Mouse (Mus musculus): ENCODE measurements around the gene Cd3eap.
A peak's percentile ranks its signal among the peaks of the same experiment; 100 is the strongest.

Gene Cd3eap

DNA sequence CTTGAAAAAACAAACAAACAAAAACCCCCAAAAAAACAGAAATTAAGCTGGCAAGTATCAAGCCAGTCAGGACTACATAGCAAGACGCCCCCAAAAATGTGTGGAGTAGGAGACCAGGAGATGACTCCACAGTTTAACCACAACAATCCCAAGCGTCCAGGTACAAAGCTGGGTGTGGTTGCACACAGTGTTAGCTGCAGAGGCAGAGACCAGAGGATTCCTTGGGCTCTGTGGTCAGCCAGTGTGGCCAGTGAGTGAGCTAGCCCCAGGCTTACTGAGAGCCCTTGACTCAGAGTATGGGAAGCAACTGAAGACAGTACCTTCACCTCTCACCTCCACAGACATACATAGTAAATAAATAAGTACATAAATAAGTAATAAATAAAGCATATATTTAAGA is 27.4 kb downstream of the Cd3eap start:
- DNase-seq (ENCODE audit: low spot score), result no peak

DNA sequence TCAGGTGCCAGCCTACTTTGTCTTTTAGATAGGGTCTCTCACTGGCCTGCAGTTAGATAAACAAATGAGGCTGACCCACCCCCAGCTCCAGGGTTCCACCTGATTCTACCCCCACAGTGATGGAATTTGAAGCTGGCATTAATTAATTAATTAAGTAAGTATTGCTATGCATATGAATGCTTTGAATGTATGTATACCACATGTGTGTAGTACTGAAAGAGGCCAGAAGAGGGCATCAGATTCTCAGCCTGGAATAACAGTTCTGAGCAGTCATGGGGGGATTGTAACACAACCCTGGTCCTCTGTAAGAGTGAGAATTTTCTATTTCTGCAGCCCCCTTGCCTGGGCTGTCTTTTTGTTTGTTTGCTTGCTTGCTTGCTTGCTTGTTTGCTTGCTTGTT is 30.9 kb downstream of the Cd3eap start:
- DNase-seq (ENCODE audit: low spot score), result no peak

DNA sequence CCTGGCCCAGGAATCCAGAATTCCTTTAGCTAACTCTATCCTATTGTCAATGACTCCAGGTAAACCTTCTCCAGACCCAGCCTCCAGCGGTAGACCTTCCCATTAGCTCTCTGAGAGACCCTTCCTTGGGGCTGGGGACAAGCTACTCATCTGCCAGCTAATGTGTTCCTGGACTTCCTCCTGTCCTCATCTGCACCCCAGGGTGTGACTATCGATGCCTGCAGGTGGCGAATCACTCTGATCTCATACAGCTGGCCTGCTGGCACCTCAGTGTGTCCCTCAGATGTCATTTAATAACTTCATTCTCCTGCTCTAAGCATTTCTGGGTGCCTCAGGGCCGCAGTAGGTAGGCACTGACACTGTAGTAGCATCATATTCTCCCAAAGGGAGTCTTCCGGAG is 31.5 kb downstream of the Cd3eap start:
- no peak for DNase-seq (ENCODE audit: low spot score)

GRCm38 (mm10) chr7:19327128-19327527 is 32.2 kb downstream of the Cd3eap start:
- DNase-seq (ENCODE audit: low spot score), result peak; percentile 73

- DNase-seq (ENCODE audit: low spot score), result peak; percentile 84
Measured at GRCm38 (mm10) chr7:19326359-19326758, 32.9 kb downstream of the Cd3eap start.

GRCm38 (mm10) chr7:19325262-19326199 is 33.8 kb downstream of the Cd3eap start:
- no peak for DNase-seq (ENCODE audit: low spot score)

GRCm38 (mm10) chr7:19324221-19324620 is 35.1 kb downstream of the Cd3eap start:
- DNase-seq (ENCODE audit: low spot score), result no peak

GRCm38 (mm10) chr7:19322489-19322888 is 36.8 kb downstream of the Cd3eap start:
- DNase-seq (ENCODE audit: low spot score), result no peak

DNA sequence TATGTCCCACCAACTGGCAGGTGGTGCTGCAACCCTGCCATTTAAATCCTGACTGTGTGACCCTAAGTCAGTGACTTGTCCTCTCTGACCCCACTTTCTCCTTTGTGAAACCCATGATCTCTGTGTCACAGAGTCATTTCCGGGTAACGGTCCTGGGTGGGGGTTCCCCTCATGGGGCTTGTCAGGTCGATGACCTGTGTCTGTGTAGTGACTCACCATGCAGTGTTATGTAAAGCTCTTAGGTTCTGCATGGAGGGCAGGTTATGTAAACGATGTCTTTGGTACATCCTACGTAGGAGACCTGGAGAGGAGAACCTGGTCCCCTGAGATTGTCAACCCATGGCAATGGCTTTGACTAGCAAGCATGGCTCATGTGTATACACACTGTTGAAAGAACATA is 37.8 kb downstream of the Cd3eap start:
- DNase-seq (ENCODE audit: low spot score), result no peak

DNA sequence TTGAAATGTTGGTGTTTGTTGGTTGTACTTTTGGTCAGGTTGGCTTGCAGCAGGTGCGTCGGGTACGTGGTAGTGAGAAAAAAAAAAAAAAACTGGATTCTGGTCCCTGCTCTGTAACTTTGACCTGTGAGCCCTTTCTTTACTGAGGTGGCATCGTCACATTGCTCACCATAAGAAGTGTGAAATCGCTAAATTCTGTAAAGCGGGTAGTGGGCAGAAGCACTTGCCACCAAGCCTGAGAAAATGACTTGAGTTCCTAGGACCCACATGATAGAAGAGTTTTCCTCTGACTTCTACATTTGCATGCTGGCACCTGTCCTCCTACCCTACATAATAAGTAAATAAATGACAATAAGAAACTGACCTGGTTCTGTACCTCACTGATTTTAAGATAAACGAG is 38.6 kb downstream of the Cd3eap start:
- DNase-seq (ENCODE audit: low spot score), result no peak

- peak; percentile 95 for DNase-seq (ENCODE audit: low spot score)
Measured at GRCm38 (mm10) chr7:19319906-19320305, 39.4 kb downstream of the Cd3eap start.

- DNase-seq (ENCODE audit: low spot score), result no peak
Measured at GRCm38 (mm10) chr7:19319458-19319857, 39.8 kb downstream of the Cd3eap start.

DNA sequence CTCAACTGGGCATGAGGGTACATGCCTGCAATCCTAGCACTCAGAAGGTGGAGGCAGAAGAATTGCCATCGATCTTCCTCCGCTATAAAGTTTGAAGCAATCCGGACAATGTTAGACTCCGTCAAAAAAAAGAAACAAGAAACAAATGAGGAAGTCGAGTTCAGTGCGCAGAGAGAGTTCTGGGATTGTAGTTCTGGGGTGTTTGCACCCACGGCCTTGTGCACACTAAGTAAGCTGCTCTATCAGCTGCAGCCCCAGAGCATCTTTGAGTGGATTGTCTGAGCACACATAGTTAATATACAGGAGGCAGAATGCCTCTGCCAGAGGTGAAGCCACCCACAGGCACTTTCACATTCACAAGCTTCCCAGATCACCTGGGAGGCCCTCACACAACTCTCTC is 40.6 kb downstream of the Cd3eap start:
- no peak for DNase-seq (ENCODE audit: low spot score)

- no peak for DNase-seq (ENCODE audit: low spot score)
Measured at GRCm38 (mm10) chr7:19318201-19318600, 41.1 kb downstream of the Cd3eap start.

GRCm38 (mm10) chr7:19316451-19317161 is 42.7 kb downstream of the Cd3eap start:
- no peak for DNase-seq (ENCODE audit: low spot score)

DNA sequence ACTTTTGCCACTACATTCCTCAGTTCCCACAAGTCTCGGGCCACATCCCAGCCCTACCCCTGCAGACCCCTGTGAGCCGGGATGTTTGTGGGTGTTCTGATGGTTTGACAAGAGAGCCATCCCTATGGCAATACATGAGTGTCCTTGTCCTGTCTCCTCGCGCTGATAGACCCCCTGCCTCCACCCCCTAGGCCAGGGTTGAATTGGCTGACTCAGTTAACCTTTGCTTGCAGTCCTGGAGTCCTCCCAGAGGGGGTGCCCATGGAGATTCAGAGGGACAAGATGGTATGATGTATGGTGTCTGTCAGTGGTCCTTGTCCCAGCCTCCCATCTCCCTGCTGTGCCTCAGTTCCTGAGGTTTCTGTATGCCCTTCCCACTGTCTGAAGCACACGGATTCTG is 45.2 kb downstream of the Cd3eap start:
- DNase-seq (ENCODE audit: low spot score), result no peak

- no peak for DNase-seq (ENCODE audit: low spot score)
Measured at GRCm38 (mm10) chr7:19311991-19312390, 47.3 kb downstream of the Cd3eap start.

DNA sequence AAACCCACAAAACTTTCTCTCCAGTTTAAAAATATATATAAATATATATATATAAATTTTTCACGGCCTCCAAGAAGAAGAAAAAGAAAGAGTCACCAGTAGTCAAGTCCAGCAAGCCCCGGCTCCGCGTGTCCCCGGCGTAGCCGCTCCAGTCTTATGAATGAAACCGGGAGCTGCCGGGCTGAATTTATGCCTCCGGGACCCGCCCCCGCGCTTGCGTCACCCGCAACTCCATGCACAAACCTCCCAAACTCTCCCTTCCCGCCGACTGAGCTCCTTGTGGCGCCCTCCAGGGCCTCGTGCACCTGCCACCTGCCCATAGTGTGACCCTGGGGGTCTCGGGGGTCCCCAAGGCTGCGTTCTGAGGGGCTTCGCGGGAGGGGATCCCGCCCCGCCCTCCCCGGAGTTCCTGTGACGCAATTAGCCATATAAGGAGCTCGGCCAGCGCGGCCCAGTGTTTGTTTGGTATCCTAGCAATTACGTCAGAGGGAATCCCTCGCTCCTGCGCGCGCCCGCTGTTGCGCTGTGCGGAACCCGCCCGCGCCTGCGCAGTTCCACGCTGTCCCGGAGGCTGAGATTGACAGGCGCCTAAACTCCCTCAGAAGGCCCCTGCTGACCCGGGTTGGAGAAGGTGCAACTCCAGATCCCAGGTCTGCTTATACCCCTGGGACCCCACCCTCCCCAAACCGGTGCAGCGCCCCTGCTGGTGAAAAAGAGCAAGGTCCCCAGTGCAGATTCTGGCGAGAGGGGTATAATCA is 49.2 kb downstream of the Cd3eap start, which contains the start of gene Fosb:
TSS of gene Fosb (minus strand) at position 168 of the 758 bp plus-strand sequence.
- DNase-seq (ENCODE audit: low spot score), result peak; percentile 92

GRCm38 (mm10) chr7:19309278-19309883 is 49.9 kb downstream of the Cd3eap start:
- no peak for DNase-seq (ENCODE audit: low spot score)

- peak; percentile 96 for DNase-seq (ENCODE audit: low spot score)
Measured at GRCm38 (mm10) chr7:19308454-19309277, 50.6 kb downstream of the Cd3eap start.

Data from ovary, postnatal 36 days (tissue).